Mouse (Mus musculus) heart, postnatal 4 days (tissue): ENCODE data around the gene Cyp4f17. TPM values are rescaled to one million over a fixed set of nuclear protein-coding genes. Genes with fewer than 3 reads are reported as not detected.
"Not testable (repeated sequence)": the region's sequence is repeated elsewhere in the genome, so short reads cannot be mapped to it uniquely, and the experiment has no call there.

ENCODE experiments used
- DNase-seq: peaks from one replicate; pipeline ENCODE4 v3.0.0; 2021
- total RNA-seq, 2 experiments: library from RNA; stranded (reverse); gene quantifications; 2 replicates each; pipeline ENCODE4 v1.2.3; 2021

Gene Cyp4f17
- 1 to 10 TPM; 8.0 to 9.1 TPM for total RNA-seq

DNA sequence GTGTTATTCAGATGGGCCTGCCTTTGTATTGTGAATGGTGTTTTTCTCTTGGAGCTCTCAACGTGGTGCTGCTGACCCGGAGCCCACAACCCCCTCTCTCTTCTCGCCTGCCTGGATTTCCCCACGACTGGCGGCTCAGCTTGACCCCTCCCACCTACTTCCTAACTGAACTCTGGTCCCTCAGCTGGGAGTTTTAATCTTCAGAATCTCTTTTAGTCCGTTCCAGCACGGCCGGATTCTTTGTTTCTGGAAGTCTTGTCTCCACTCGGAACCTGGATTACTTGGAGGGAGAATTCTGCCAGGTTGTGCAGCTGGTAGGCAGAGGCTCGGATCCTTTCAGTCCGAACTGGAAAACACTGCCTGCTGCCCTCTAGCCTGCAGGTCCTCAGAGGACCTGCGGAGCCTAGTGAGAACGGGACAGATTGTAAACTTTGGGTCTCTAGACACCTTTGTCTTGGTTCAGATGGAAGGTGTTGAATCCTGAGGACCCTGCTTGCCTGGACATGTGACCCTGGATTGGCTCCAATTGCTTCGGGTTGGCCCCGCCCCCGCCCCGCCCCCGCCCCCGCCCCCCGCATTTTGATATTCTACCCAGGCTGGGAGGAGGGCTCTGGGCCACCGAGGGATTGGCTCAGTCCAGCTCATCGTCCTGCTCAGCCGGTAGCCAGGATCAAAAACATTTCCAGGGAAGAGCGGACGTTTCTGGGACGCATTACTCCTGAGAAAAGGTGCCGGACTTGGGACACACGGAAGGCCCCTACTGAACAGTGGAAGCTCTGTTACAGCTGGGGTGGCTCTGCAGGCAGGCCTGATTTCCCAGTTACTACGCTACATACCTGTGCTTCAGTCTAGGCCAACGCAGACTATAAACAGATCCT is at the start of gene Cyp4f17:
Gene Cyp4f17 (plus strand): TSS at position 200 of the 878 bp plus-strand sequence.
- peak; percentile 53 for DNase-seq

DNA sequence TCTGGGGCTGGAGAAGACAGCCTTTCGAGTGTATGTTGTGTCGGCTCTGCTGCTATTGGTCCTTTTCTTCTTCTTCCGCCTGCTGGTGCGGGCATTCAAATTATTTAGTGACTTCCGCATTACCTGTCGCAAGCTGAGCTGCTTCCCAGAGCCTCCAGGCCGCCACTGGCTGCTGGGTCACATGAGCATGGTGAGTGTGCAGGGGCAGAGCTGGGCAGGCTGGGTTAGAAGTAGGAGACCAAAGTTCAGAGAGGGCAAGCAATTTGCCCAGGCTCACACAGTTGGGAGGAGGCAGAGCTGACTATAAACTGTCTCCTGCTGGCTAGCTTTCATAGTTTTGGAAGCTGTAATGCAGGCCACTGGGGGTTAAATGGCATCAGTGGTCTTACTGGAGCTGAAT is 37.4 kb upstream of the Cyp4f17 start:
- DNase-seq: no peak

DNA sequence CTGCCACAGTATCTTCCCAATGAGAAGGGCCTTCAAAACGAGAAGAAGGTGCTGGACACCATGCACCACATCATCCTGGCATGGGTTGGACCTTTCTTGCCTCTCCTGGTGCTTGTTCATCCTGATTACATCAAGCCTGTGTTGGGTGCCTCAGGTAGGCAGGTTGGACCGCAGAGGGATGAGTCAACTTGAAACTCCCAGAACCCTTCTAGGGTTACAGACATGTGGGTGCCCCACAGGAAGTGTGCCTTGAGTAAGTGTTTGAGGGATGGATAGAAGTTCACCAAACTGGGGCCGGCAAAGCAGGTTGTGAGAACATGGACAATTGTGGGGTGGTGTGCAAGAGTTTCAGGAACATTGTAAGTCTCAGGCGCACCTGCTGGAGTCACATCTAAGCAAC is 35.1 kb upstream of the Cyp4f17 start:
- no peak for DNase-seq

DNA sequence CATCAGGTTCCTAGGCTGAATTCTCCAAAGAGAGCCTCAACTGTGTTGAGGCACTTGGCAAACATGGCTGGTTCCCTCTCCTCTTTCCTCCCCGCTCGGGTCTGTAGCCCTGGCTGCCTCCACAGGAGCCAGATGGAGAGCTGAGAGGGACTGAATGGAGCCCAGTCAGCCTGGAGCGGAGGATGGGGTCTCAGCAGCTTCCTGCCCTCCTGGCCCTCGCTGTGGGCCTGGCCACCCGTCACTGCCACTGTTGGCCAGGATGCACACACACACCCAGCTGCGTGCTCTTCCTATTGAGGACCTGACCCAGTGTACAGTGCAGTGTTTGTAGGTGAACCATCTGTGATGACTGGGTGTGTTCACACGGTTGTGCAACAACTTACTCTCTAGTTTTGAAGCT is 33.7 kb upstream of the Cyp4f17 start:
- no peak for DNase-seq

DNA sequence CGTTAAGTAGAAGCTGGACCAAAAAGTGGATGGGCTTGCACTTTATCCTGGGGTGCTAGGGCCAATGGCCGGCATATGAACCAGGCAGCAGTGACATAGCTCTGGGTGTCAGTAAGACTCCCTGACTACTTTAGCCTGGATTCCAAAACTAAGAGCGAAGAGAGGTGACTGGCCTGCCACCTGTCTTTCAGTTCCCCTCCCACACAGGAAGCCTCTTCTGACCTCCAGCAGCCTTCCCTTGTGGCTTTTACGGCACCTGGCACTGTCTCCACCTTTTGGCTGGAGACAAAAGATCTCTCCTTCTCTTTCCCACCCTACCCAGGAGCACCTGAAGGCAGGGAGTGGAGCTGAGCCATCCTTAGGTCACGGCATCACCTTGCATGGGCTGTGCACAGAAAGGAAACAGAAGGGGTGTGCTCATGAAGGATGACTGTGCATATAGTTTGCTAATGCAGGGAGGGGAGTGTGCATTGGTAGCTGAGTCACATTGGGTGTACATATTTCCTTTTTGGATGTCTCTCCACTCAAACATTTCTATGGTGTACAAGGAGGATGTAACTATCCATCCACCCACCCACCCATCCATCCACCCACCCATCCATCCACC is 30.8 kb upstream of the Cyp4f17 start:
- DNase-seq: no peak

DNA sequence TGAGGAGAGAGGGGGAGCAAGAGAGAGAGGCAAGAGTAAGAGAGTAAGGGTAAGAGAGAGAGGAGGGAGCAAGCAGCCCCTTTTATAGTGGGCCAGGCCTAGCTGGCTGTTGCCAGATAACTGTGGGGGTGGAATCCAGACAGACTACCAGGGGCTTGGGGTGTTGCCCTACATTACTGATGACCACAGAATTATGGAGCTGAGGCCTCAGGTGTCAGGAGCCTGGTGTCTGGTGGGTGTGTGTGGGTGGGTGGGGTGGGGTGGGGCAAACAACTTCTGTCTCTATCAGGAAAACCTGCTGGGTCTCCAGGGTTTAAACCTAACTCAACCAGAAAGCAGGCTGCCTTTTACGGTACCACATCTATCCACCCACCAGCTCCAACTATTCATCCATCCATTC is 28.6 kb upstream of the Cyp4f17 start:
- DNase-seq: no peak

DNA sequence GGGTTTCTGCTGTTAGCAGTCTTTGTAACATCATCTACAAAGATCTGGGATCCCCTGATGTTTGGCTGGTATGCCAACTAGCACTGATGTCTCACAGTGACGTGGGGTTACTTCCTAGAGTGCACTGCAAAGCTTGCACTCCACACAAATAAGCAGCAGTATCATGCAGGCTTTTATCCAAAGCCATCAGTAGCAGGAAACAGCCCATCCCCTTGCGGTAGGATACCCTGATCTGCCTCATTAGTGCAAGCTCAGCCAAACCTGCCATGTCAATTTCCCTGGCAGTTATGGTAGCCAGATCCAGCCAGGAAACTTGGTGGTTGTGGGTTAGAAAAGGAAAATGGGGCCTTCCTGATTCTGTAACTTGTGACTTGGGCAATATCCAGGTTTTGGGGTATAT is 27.1 kb upstream of the Cyp4f17 start:
- DNase-seq: no peak

DNA sequence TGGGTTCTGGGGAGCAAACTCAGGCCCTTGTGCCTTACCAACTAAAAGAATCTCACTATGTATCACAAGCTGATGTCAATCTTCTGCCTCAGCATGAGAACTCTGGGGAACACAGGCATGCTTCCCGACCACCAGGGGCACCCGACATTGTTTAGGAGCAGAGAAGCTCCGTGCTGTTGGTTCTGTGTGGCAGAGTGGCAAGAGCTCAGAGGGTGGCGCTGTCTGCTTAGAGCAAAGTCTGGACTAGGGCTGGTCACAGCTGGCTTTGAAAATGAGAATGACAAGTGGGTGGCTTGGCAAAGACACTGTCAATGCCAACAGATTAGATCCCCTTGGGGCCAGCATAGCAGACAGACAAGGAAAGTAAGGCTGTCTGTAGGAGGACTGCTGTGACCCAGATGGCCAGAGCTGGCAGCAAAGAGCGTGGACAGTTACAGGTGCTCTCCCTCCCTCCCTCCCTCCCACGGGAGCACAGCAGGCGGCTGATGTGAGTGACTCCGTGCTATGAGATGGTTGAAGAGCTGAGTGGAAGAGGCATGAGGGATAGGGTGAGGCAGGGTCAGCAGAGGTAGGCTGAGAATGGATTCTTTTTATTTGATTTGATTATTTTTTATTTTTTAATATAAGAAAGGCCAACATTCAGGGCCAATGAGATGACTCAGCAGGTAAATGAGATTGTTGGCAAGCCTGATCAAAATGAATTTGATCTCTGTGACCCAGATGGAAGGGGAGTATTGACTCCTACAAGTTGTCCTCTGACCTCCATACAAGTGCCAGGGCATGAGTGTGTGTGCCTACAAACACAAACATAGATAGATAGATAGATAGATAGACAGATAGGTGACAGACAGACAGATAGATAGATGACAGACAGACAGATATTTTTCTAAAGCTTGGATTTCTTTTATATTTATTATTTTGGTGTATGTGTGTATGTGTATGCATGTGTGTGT is 26.0 kb upstream of the Cyp4f17 start:
- DNase-seq: peak; percentile 46

DNA sequence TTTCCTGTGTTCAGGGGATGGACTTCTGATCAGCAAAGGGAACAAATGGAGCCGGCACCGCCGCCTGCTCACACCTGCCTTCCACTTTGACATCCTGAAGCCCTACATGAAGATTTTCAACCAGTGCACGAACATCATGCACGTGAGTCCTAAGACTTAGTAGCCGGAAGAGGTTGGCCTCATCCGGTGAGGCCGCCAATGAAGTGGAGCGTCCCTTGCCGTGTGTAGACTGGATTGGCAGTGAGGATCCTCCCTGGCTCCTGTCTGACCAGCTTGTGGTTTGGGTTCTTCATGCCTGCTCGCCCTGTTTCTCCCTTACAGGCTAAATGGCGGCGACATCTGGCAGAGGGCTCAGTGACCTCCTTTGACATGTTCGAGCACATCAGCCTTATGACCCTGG is 24.1 kb upstream of the Cyp4f17 start:
- DNase-seq: no peak

DNA sequence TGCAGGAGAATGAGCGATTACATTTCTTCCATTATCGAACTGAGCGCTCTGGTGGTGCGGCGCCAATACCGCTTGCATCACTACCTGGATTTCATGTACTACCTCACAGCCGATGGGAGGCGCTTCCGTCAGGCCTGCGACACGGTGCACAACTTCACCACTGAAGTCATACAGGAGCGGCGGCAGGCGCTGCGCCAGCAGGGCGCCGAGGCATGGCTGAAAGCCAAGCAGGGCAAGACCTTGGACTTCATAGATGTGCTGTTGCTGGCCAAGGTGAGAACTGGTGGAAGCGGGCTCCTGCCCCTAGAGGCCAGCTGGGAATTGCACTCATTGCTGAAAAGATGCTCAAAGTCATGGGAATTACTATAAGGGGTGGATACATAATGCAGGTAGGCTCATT is 22.6 kb upstream of the Cyp4f17 start:
- peak; percentile 92 for DNase-seq

DNA sequence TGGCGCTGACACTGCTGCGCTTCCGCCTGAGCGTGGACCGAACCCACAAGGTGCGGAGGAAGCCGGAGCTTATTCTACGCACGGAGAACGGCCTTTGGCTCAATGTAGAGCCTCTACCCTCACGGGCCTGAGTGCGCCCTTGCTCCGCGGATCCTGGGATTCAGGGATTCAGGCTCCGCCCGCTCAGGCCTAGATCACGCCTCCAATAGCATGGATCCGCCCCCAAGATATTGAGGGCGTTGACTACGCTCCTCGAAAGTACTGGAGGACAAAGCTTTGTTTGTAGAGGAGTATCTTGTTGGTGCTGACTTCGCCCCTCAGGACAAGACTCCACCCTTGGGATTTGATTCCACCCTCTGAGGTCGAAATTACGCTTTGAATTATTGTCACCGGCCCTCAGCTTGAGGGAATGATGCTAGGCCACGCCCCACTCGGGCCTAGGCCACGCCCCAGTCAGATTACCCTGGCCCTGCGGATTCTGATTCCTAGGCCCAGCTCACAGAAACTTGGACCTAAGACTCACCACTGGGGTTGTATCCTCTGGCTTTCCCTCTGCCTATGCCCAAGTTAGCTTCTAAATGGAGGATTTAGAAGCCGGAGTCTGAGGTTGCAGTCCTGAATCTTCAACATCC is 13.4 kb upstream of the Cyp4f17 start:
- DNase-seq: peak; percentile 46

DNA sequence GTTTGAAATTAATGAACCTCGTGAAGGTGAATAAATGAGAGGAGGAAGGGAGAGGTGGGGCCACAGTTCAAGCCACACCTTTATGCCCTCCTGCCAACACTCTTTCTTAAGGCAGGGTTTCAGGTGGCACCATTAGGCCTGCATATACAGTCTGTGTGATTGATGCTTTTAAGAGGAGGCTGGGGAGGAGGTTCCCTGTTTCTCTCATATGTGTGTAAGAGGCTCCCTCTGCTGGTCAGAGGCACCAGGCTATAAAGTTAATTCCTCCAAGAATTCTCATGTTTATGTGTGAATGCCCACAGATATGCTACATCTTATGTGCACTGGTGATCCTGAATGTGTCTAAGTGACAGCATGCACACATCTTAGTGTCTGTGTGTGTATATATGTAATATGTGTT is 11.2 kb upstream of the Cyp4f17 start:
- peak; percentile 77 for DNase-seq

DNA sequence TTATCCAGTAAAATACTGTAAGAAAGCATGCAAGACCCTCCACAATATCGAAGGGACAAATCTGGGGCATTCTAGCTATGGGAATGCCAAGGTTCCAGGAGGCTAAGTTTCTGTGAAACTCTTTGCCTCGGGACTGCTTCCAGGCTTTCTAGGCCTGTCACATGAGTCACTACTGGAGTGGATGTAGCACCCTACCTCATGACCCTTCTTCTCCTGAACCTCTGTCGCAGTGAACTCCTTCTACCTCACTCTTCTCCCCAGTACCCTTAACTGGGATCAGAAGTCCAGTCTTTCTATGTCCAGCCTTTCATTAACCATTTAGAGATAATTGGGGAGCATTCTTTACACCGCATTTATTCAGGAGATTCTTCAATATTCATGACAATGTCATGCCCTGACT is 5.3 kb upstream of the Cyp4f17 start:
- DNase-seq: not testable (repeated sequence)

DNA sequence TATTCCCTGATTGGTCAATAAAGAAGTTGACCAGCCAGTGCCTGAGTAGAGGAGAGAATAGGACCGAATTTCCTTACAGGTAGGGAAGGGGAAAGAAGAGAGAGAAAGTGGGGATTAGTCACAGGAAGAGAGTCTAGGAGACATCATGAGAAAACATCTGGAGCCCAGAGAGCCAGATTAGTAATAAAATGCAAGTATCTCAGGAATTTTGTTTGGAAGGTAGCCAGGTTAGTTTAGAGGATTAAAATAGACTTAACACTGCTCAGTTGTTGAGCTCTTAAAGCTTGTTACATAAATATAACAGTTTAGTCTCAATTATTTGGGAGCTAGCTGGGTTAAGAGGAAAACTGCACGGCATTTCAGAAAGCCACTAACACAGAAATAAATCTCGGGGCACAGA is 4.8 kb upstream of the Cyp4f17 start:
- DNase-seq: no peak

DNA sequence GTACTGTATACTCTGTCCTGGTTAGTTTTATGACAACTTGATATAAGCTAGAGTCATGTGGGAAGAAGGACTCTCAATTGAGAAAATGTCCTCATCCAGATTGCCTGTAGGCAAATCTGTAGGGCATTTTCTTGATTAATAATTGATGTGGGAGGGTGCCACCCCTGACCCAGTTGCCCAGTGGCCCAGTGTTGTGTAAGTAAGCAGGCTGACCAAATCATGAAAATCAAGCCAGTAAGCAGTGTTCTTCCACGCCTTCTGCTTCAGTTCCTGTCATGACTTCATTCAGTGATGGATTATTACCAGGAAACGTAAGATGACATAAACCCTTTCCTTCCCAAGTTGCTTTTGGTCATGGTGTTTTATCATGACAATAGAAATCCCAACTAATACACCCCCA is 2.7 kb upstream of the Cyp4f17 start:
- DNase-seq: no peak

DNA sequence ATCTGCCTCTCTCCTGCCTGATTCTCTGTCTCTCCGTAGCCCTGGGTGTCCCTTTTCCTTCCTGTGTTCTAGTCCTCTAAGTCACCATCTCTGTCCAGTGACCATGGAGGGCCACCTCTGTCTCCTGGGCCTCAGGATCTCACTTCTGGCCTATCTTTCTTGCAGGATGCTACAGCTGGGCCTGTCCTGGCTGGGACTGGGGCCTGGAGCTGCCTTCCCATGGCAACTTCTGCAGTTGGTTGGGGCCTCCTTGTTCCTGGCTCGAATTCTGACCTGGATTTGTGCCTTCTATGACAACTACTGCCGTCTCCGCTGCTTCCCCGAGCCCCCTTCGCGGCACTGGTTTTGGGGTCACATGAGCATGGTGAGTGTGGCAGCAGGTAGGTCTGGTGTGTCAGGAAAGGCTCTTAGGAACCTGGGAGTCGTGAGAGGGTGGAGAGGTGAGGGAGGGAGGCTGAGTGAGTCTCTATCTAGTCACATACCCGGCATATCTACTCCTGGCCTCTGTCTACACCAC is 937 bp downstream of the Cyp4f17 start:
- DNase-seq: no peak

DNA sequence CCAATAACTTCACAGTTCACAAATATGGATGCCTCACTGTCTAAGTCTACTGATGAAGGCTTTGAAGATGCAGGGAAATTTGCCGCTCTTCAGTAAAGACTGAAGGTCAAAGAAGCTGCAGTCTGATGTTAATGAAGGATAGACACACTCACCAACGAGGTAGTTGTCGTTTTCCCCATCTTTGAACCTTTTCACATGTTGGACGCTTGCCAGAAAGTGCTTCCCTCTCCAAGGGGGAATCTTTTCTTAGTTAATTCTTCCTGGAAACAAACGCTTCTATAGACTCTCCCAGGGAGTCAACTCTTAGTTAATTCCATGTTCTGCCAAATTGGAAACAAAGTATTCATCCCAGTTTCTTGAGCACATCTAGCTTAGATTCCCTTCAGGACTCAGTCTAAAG is 10.3 kb downstream of the Cyp4f17 start:
- no peak for DNase-seq

DNA sequence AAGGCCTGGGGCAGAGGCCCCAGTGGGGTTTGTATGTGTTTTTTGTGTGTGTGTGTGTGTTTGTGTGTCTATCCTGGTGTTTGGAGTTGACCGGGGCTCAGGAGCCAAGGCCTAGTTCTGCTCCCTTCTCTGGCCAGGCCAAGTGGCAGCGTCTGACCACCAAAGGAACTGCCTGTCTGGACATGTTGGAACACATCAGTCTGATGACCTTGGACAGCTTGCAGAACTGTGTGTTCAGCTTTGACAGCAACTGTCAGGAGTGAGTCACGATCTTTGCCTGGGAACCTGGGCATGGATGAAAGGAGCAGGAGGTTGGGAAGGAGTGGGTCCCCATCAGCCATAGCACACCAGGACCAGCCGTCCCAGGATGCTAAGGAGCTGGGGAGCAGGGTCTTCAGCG is 16.1 kb downstream of the Cyp4f17 start:
- no peak for DNase-seq

DNA sequence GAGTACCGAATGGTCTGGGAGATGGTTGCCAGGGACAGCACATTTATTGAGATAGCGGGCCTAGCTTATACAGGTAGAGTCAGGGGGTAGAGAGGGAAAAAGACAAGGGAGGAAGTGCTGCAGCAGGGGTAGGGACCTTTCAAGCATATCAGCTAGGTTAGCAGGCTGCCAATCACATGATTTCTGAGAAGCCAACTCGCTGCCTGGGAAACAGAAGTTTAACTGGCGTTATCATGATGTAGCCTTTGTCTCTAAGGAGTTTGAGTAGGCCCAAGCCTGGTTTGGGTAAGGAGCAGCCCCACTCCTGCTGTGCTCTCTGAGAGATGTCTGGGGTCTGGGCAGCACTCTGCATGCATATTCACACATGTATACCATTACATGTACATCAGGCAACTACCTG is 16.5 kb downstream of the Cyp4f17 start:
- DNase-seq: no peak

DNA sequence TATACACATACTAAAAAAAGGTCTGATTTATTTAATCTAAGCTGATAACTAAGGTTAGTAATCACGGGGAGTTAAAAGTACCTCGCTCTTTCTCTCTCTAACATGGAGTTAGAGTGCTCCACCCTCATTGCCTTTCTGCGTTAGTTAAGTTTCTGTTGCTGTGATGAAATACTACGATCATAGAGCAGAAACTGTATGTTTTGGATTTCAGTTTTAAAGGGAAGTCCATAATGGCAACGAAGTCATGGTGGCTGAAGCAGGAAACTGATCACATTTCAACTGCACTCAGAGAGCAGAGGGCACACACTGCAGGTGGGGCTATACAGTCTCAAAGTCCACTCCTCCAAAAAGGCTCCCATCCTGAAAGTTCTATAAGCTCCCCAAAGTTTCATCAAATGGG is 17.0 kb downstream of the Cyp4f17 start:
- no peak for DNase-seq

DNA sequence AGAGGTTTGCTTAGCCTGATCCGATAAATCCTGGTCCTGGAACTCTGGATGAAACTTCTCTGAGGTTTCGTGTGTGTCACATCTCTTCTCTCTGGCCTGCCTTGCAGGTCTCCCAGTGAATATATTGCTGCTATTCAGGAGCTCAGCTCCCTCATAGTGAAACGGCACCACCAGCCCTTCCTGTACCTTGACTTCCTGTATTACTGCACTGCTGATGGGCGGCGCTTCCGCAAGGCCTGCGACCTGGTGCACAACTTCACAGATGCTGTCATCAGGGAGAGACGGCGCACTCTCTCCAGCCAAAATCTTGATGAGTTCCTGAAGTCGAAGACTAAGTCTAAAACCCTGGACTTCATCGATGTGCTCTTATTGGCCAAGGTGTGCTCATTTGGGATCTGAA is 18.0 kb downstream of the Cyp4f17 start:
- DNase-seq: no peak

DNA sequence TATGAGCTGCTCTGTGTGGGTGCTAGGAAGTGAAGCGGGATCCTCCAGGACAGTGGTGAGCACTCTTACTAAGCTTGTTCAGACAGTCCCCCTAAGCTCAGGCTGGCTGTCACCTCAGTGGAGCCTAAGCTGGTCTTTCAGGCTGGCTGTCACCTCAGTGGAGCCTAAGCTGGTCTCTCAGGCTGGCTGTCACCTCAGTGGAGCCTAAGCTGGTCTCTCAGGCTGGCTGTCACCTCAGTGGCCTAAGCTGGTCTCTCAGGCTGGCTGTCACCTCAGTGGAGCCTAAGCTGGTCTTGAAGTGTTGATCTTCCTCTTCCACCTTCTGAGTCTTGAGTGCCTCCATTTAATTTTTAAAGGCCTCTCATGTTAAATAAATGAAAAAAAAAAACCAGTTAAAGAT is 20.5 kb downstream of the Cyp4f17 start:
- not testable (repeated sequence) for DNase-seq
